Mouse (Mus musculus): Measurements from ENCODE around the gene 1810046K07Rik. TPM values are rescaled to one million over a fixed set of nuclear protein-coding genes. Genes with fewer than 3 reads are reported as not detected.
A peak's percentile ranks its signal among the peaks of the same experiment; 100 is the strongest.

Gene 1810046K07Rik
- total RNA-seq, 2 experiments from 2014 or later = not detected

GRCm38 (mm10) chr9:51286079-51286478, 42.6 kb downstream of the 1810046K07Rik start:
- Histone ChIP-seq H3K27ac (no peak overlapping the region), H3K4me3 (no peak overlapping the region)
- no peak for DNase-seq (ENCODE audit: low spot score in 2 of 2)
- no peak for TF ChIP-seq CTCF (conservative IDR thresholded peaks at IDR 0.05)

GRCm38 (mm10) chr9:51278500-51279381, 50.0 kb downstream of the 1810046K07Rik start, which contains the start of gene Colca2:
Gene Colca2 (minus strand): TSS chr9:51278569.
- peak; percentile 33 to 57 for DNase-seq (ENCODE audit: low spot score in 2 of 2)
- H3K27ac ChIP-seq = peak within 1 kb of the TSS; percentile 86

GRCm38 (mm10) chr9:51277834-51278498, 50.8 kb downstream of the 1810046K07Rik start:
- no peak for TF ChIP-seq CTCF (conservative IDR thresholded peaks at IDR 0.05)
- peak overlapping the region; percentile 71 for H3K4me3 ChIP-seq
- peak overlapping the region; percentile 86 for H3K27ac ChIP-seq
- no peak for DNase-seq (ENCODE audit: low spot score in 2 of 2)

More at GRCm38 (mm10) chr9:51278500-51279381, 50.0 kb downstream of the 1810046K07Rik start, which contains the start of gene Colca2:
- H3K4me3 ChIP-seq = peak within 1 kb of the TSS; percentile 71
- peak; percentile 68 for TF ChIP-seq CTCF (conservative IDR thresholded peaks at IDR 0.05)

GRCm38 (mm10) chr9:51274678-51275077, 54.0 kb downstream of the 1810046K07Rik start:
- no peak for TF ChIP-seq CTCF (conservative IDR thresholded peaks at IDR 0.05)
- Histone ChIP-seq H3K27ac (no peak overlapping the region), H3K4me3 (no peak overlapping the region)
- no peak for DNase-seq (ENCODE audit: low spot score in 2 of 2)

- Histone ChIP-seq H3K4me3 (no peak overlapping the region), H3K27ac (no peak overlapping the region)
- no peak for DNase-seq (ENCODE audit: low spot score in 2 of 2)
- TF ChIP-seq CTCF (conservative IDR thresholded peaks at IDR 0.05) = no peak
Measured at GRCm38 (mm10) chr9:51273581-51274154, 55.0 kb downstream of the 1810046K07Rik start.

DNA sequence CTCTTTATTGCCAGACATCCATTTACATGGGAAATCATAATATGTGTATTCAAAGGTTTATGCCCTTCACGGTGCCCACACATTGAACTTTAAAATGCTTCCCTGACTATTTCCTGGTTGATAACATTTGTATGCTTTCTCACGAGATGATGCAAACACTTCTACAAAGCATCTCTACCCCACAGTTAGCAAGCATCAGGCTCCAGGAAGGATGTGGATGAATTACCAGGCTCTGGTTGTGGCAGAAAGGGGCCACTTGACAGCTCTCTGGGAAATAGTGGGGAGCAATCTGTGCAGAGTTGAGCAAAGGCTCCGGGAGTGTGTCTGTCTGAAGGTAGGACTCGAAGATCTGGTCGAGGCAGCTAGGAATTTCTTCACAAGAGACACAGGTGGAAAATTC, 56.6 kb downstream of the 1810046K07Rik start:
- TF ChIP-seq CTCF (conservative IDR thresholded peaks at IDR 0.05) = no peak

DNA sequence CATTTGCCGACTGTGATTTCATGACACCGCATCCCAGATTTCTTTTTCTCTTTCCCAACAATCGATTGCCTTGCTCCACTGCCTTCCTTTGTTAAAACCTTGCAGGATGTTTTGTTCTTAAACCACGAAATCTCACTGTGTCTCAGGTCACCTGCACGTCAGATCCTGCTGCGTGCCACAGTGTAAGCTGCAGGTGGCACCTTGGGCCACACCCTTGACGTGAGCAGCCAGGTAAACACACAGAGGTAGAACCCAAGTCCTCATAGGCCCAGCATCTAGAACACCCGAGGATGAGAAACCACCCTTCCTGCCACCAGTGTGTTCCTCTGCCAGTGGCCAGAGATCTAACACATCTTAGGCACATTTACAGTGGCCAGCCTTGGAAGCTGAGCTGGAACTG, 57.6 kb downstream of the 1810046K07Rik start:
- DNase-seq (ENCODE audit: low spot score in 2 of 2) = no peak
- TF ChIP-seq CTCF (conservative IDR thresholded peaks at IDR 0.05) = no peak

More for the DNA sequence above, 56.6 kb downstream of the 1810046K07Rik start:
- Histone ChIP-seq H3K27ac (no peak overlapping the region), H3K4me3 (no peak overlapping the region)
- DNase-seq (ENCODE audit: low spot score in 2 of 2) = no peak

GRCm38 (mm10) chr9:51268852-51269251, 59.9 kb downstream of the 1810046K07Rik start:
- Histone ChIP-seq H3K27ac (no peak overlapping the region), H3K4me3 (no peak overlapping the region)
- no peak for DNase-seq (ENCODE audit: low spot score in 2 of 2)
- TF ChIP-seq CTCF (conservative IDR thresholded peaks at IDR 0.05) = no peak

More for the DNA sequence above, 57.6 kb downstream of the 1810046K07Rik start:
- H3K27ac ChIP-seq = no peak overlapping the region
- H3K4me3 ChIP-seq = no peak overlapping the region

DNA sequence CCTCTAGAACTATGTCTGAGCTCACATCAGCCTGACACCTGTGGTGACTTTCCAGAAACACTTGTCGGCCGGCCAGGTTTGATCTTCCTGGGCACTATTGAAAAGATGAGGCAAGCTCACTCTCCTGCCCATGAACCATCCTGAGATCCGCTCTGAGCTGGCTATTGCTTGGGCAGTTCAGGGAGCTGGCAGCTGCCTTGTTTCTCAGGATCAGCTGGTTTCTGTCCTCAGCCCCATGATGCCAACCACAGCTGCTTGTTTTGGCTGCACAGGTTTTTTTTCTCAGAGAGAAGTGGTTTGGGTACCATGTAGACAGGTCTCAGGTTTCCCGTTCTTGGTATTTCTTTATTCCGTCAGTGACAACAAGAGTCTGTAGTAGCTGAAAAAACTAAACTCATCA, 70.3 kb downstream of the 1810046K07Rik start:
- Histone ChIP-seq H3K4me3 (no peak overlapping the region), H3K27ac (no peak overlapping the region)
- TF ChIP-seq CTCF (conservative IDR thresholded peaks at IDR 0.05) = no peak
- no peak for DNase-seq (ENCODE audit: low spot score in 2 of 2)

DNA sequence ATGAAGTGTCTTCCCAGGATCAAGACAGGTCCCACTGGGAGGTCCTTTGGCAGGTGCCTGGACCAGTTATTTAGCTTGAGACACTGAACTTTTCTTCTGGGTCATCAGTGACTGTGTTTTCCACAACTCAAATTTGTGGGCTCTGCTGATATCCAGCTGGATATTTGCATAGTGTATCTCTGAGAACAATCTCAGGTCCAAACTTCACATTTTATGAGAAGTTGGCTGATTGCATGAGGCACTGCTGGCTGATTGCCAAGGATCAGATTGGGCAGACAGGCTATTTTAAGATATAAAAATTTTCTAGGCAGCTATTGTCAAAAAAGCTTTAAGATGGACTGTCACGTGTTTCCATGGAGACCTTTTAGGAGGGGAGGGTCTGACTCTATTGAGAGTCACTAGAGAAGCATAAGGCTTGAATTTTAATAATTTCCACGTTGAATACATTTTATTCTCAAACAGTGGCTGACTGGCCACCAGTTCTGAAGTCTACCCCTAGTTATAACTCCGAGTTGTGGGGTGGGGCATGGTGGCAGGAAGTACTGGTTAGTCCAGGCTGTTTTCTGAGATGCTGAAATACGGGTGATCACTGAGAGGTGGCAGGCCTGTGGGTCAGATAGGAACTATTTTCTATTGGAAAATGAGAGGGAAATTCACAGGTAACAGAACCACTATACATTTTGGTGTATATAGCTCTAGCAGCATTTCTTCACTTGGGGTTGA, 71.8 kb downstream of the 1810046K07Rik start:
- no peak for TF ChIP-seq CTCF (conservative IDR thresholded peaks at IDR 0.05)
- DNase-seq (ENCODE audit: low spot score in 2 of 2) = no peak
- H3K4me3 ChIP-seq = no peak overlapping the region
- no peak overlapping the region for H3K27ac ChIP-seq

Other genes with a start within 250 kb of the 1810046K07Rik start
- not detected for gene 4833427G06Rik, start 226.8 kb downstream of the 1810046K07Rik start, total RNA-seq (2021)
- gene Gm32742, start 163.4 kb downstream of the 1810046K07Rik start, total RNA-seq (2021) = not detected
- not detected for gene Pou2af1, start 115.2 kb downstream of the 1810046K07Rik start, total RNA-seq (2021)
- gene Colca2, start 50.3 kb downstream of the 1810046K07Rik start, total RNA-seq (2021) = 1 to 10 TPM in 1 of 2 experiments, under 1 TPM in 1; 0.38 to 1.1 TPM

All from layer of hippocampus, adult 2 months (tissue).